Mouse (Mus musculus) MEL (cell line): Measurements from ENCODE around the gene Sec23ip. TPM values are rescaled to one million over a fixed set of nuclear protein-coding genes. Genes with fewer than 3 reads are reported as not detected.

Experiments
- DNase-seq: peaks from one replicate; pipeline ENCODE4 v3.0.0; 2011; ENCODE audit warnings: low read depth, low spot score
- H3K27ac ChIP-seq: 2 replicates; pipeline ENCODE4 v1.5.1; 2012; ENCODE audit warnings: low read depth, mild to moderate bottlenecking, control low read depth, low read length, moderate library complexity; ENCODE audit not compliant: control insufficient read depth
- H3K27me3 ChIP-seq, 2 experiments: fragments of 150-350 bp in 1 of 2; sonication (generic) in 1 of 2; 2 replicates each; pipeline ENCODE4 v1.6.1; 2012; ENCODE audit warnings: low read length in 2 of 2, mild to moderate bottlenecking in 2 of 2, improper control_type of control experiment in 1 of 2, moderate library complexity in 1 of 2; ENCODE audit not compliant: insufficient read depth in 2 of 2, control insufficient read depth in 1 of 2
- H3K36me3 ChIP-seq, 2 experiments: 2 replicates each; pipeline ENCODE4 v1.6.1; 2012 to 2014; ENCODE audit warnings: low read length in 2 of 2, improper control_type of control experiment in 1 of 2, inconsistent platforms in 1 of 2, mild to moderate bottlenecking in 1 of 2; ENCODE audit not compliant: insufficient read depth in 2 of 2, control insufficient read depth in 1 of 2
- H3K4me1 ChIP-seq, 2 experiments: fragments of 150-350 bp in 1 of 2; sonication (generic) in 1 of 2; 2 replicates each; pipeline ENCODE4 v1.6.1; 2012; ENCODE audit warnings: low read length in 2 of 2, improper control_type of control experiment in 1 of 2, mild to moderate bottlenecking in 1 of 2; ENCODE audit not compliant: insufficient read depth in 2 of 2, control insufficient read depth in 1 of 2
- H3K4me3 ChIP-seq, 2 experiments: fragments of 150-350 bp in 1 of 2; sonication (generic) in 1 of 2; 2 replicates each; pipeline ENCODE4 v1.5.1; 2012; ENCODE audit warnings: low read depth in 2 of 2, low read length in 2 of 2, mild to moderate bottlenecking in 2 of 2, moderate library complexity in 2 of 2, control low read depth in 1 of 2, improper control_type of control experiment in 1 of 2; ENCODE audit not compliant: control insufficient read depth in 1 of 2, insufficient read depth in 1 of 2
- H3K79me2 ChIP-seq: 2 replicates; pipeline ENCODE4 v1.6.1; 2012; ENCODE audit warnings: mild to moderate bottlenecking, low read length, moderate library complexity; ENCODE audit not compliant: control insufficient read depth, poor library complexity, insufficient read depth
- H3K9ac ChIP-seq: 2 replicates; pipeline ENCODE4 v1.6.1; 2012; ENCODE audit warnings: low read depth, mild to moderate bottlenecking, control low read depth, low read length, moderate library complexity; ENCODE audit not compliant: control insufficient read depth, poor library complexity, severe bottlenecking
- H3K9me3 ChIP-seq: fragments of 150-350 bp; sonication (generic); replicated peaks from 2 replicates; pipeline ENCODE4 v1.6.1; 2012; ENCODE audit warnings: mild to moderate bottlenecking, low read length, improper control_type of control experiment, moderate library complexity; ENCODE audit not compliant: insufficient read depth
- BHLHE40 ChIP-seq: IDR thresholded peaks from 2 replicates; pipeline ENCODE4 v1.6.1; 2012; ENCODE audit warnings: low read depth, mild to moderate bottlenecking, inconsistent platforms, low read length, improper control_type of control experiment, borderline replicate concordance
- CTCF ChIP-seq, 3 experiments: IDR thresholded peaks in 2 of 3; conservative IDR thresholded peaks in 1 of 3; 2 replicates each; pipeline ENCODE4 v1.5.1; 2011 to 2012; ENCODE audit warnings: low read length in 3 of 3, low read depth in 2 of 3, mild to moderate bottlenecking in 2 of 3, improper control_type of control experiment in 1 of 3, inconsistent platforms in 1 of 3, mixed read lengths in 1 of 3, moderate library complexity in 1 of 3; ENCODE audit not compliant: control insufficient read depth in 1 of 3, insufficient read depth in 1 of 3, poor library complexity in 1 of 3, severe bottlenecking in 1 of 3
- ETS1 ChIP-seq: IDR thresholded peaks from 2 replicates; pipeline ENCODE4 v1.6.1; 2012; ENCODE audit warnings: low read depth, mild to moderate bottlenecking, inconsistent platforms, low read length, improper control_type of control experiment, moderate library complexity
- GATA1 ChIP-seq: IDR thresholded peaks from 2 replicates; pipeline ENCODE4 v1.6.1; 2011; ENCODE audit warnings: low read depth, low read length, improper control_type of control experiment
- MAX ChIP-seq: IDR thresholded peaks from 2 replicates; pipeline ENCODE4 v1.6.1; 2011; ENCODE audit warnings: low read length, improper control_type of control experiment
- MYB ChIP-seq: IDR thresholded peaks from 2 replicates; pipeline ENCODE4 v1.6.1; 2011; ENCODE audit warnings: mild to moderate bottlenecking, low read depth, low read length, improper control_type of control experiment
- MYC ChIP-seq: IDR thresholded peaks from 2 replicates; pipeline ENCODE4 v1.6.1; 2011; ENCODE audit warnings: low read depth, mild to moderate bottlenecking, low read length, improper control_type of control experiment, moderate library complexity
- POLR2AphosphoS2 ChIP-seq: IDR thresholded peaks from 2 replicates; pipeline ENCODE4 v1.6.1; 2011; ENCODE audit warnings: low read length, improper control_type of control experiment
- RAD21 ChIP-seq: IDR thresholded peaks from 2 replicates; pipeline ENCODE4 v1.6.1; 2011; ENCODE audit warnings: mild to moderate bottlenecking, low read depth, low read length, improper control_type of control experiment
- RCOR1 ChIP-seq: IDR thresholded peaks from 2 replicates; pipeline ENCODE4 v1.6.1; 2012; ENCODE audit warnings: low read depth, mild to moderate bottlenecking, inconsistent platforms, low read length, improper control_type of control experiment
- SIN3A ChIP-seq: IDR thresholded peaks from 2 replicates; pipeline ENCODE4 v1.6.1; 2012; ENCODE audit warnings: low read length, improper control_type of control experiment, inconsistent platforms
- SMC3 ChIP-seq: IDR thresholded peaks from 2 replicates; pipeline ENCODE4 v1.6.1; 2011; ENCODE audit warnings: low read depth, low read length, improper control_type of control experiment
- TAL1 ChIP-seq: IDR thresholded peaks from 2 replicates; pipeline ENCODE4 v1.6.1; 2012; ENCODE audit warnings: mild to moderate bottlenecking, inconsistent platforms, low read length, moderate library complexity, mixed read lengths
- TBP ChIP-seq: IDR thresholded peaks from 2 replicates; pipeline ENCODE4 v1.8.0; 2011; ENCODE audit warnings: low read depth, low read length, improper control_type of control experiment
- TCF12 ChIP-seq: IDR thresholded peaks from 2 replicates; pipeline ENCODE4 v1.6.1; 2014; ENCODE audit warnings: low read depth, mild to moderate bottlenecking, inconsistent platforms, low read length, improper control_type of control experiment, moderate library complexity
- USF1 ChIP-seq: IDR thresholded peaks from 2 replicates; pipeline ENCODE4 v1.6.1; 2014; ENCODE audit warnings: low read depth, mild to moderate bottlenecking, inconsistent platforms, low read length, improper control_type of control experiment, moderate library complexity
- USF2 ChIP-seq, 2 experiments: IDR thresholded peaks; 2 replicates each; pipeline ENCODE4 v1.6.1; 2011 to 2012; ENCODE audit warnings: improper control_type of control experiment in 2 of 2, low read length in 2 of 2, borderline replicate concordance in 1 of 2, inconsistent platforms in 1 of 2, low read depth in 1 of 2, mild to moderate bottlenecking in 1 of 2; ENCODE audit not compliant: insufficient read depth in 1 of 2
- ZC3H11A ChIP-seq: IDR thresholded peaks from 2 replicates; pipeline ENCODE4 v1.6.1; 2012; ENCODE audit warnings: low read depth, mild to moderate bottlenecking, inconsistent platforms, low read length, improper control_type of control experiment
- ZKSCAN1 ChIP-seq: IDR thresholded peaks from 2 replicates; pipeline ENCODE4 v1.6.1; 2012; ENCODE audit warnings: low read depth, mild to moderate bottlenecking, inconsistent platforms, low read length, improper control_type of control experiment, moderate library complexity
- ZMIZ1 ChIP-seq: IDR thresholded peaks from 2 replicates; pipeline ENCODE4 v1.6.1; 2012; ENCODE audit warnings: low read depth, mild to moderate bottlenecking, inconsistent platforms, low read length, improper control_type of control experiment, moderate library complexity
- ZNF384 ChIP-seq: IDR thresholded peaks from 2 replicates; pipeline ENCODE4 v1.6.1; 2012; ENCODE audit warnings: low read depth, mild to moderate bottlenecking, inconsistent platforms, low read length, improper control_type of control experiment
- polyA plus RNA-seq, 2 experiments: library from polyadenylated mRNA; stranded (reverse) in 1 of 2; unstranded in 1 of 2; fragments of >175 nt in 1 of 2; fragments of >200 nt in 1 of 2; gene quantifications; 2 replicates each; pipeline versions ENCODE4 v1.2.1 to v1.2.4; 2012; ENCODE audit warnings: low replicate concordance in 2 of 2, low read depth in 1 of 2; ENCODE audit not compliant: insufficient read length in 2 of 2, insufficient read depth in 1 of 2, missing spikeins in 1 of 2
- total RNA-seq: library from RNA; depleted of rRNA; stranded (reverse); fragments of 300-350 nt; gene quantifications from 2 replicates; pipeline ENCODE4 v1.2.3, GENCODE M21; 2012

Gene Sec23ip
- total and polyA plus RNA-seq, 3 experiments = 21.2 to 43.7 TPM; not detected in 1

GRCm38 (mm10) chr7:128717991-128718390 lies 26.8 kb upstream of the Sec23ip start:
- no peak overlapping the region for H3K9ac ChIP-seq
- H3K36me3 ChIP-seq = peaks cover 0 to 38% of the 10 kb centered on the region in 2 experiments; a peak in 2 of 4 replicates

DNA sequence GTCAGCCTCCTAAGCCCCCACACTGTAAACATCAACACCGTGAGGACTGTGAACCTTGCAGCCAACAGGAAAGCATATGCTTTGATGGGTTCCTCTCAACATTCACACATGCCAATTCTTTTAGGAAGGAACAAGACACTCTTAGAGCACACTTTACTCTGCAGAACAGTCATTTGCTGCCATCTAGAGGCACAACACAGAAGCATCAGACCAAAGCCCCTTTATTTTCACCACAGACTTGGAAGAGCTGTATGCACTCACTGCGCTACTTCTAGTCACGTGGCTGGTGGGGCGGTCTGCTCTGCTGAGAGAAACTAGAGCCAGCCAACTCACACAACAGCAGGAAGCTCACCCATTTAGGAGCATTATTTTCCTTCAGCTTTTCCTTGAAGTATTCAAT lies 20.0 kb upstream of the Sec23ip start:
- peaks cover 18% of the 10 kb centered on the region for H3K79me2 ChIP-seq
- H3K36me3 ChIP-seq = peaks cover 0 to 19% of the 10 kb centered on the region in 2 experiments; a peak in 2 of 4 replicates
- H3K4me3 ChIP-seq = no peak overlapping the region
- H3K9ac ChIP-seq = no peak overlapping the region
- no peak overlapping the region for H3K27ac ChIP-seq
- no peaks in the 10 kb centered on the region; a peak in 1 of 4 replicates for H3K4me1 ChIP-seq
- H3K9me3 ChIP-seq = no peaks in the 10 kb centered on the region
- peak; percentile 76 for DNase-seq
- no peaks in the 10 kb centered on the region for H3K27me3 ChIP-seq
- peak; percentile 28 to 70 (median 67) for TF ChIP-seq CTCF (IDR thresholded peaks at IDR 0.05 in 2 of 3, conservative IDR thresholded peaks at IDR 0.05 in 1 of 3; ENCODE audit: control insufficient read depth in 1 of 3, insufficient read depth in 1 of 3, low read depth in 2 of 3, low read length in 3 of 3, poor library complexity in 1 of 3, severe bottlenecking in 1 of 3)
- TF ChIP-seq MYB = no peak
- no peak for TF ChIP-seq BHLHE40
- TF ChIP-seq TBP = no peak
- peak; percentile 53; the same call in 1 of the 2 replicates for TF ChIP-seq USF1
- TF ChIP-seq RAD21 = peak; percentile 47
- TF ChIP-seq SMC3 = peak; percentile 40
- TF ChIP-seq USF2 (IDR thresholded peaks at IDR 0.05; ENCODE audit: borderline replicate concordance in 1 of 2, insufficient read depth in 1 of 2, low read depth in 1 of 2, low read length in 2 of 2) = no peak
- TF ChIP-seq MYC = peak; percentile 72; the same call in 1 of the 2 replicates
- TF ChIP-seq RCOR1 = no peak

More at GRCm38 (mm10) chr7:128717991-128718390, 26.8 kb upstream of the Sec23ip start:
- Histone ChIP-seq H3K79me2 (no peaks in the 10 kb centered on the region), H3K4me1 (no peaks in the 10 kb centered on the region), H3K9me3 (no peaks in the 10 kb centered on the region), H3K27me3 (no peaks in the 10 kb centered on the region), H3K4me3 (no peak overlapping the region), H3K27ac (no peak overlapping the region)
- no peak for TF ChIP-seq ZMIZ1
- TF ChIP-seq MYB = no peak
- TF ChIP-seq TAL1 = no peak
- no peak for TF ChIP-seq GATA1
- TF ChIP-seq POLR2AphosphoS2 = no peak
- TF ChIP-seq USF2 (IDR thresholded peaks at IDR 0.05; ENCODE audit: borderline replicate concordance in 1 of 2, insufficient read depth in 1 of 2, low read depth in 1 of 2, low read length in 2 of 2) = no peak
- TF ChIP-seq USF1 = no peak
- TF ChIP-seq BHLHE40 = no peak
- TF ChIP-seq MAX = no peak
- no peak for TF ChIP-seq SIN3A
- no peak for TF ChIP-seq TCF12
- TF ChIP-seq SMC3 = no peak
- TF ChIP-seq ZKSCAN1 = no peak
- TF ChIP-seq ZNF384 = no peak
- TF ChIP-seq ZC3H11A = no peak
- TF ChIP-seq ETS1 = no peak
- no peak for DNase-seq
